Mouse (Mus musculus) adrenal gland, adult 2 months (tissue): Measurements from ENCODE around the gene Pik3cb. TPM values are rescaled to one million over a fixed set of nuclear protein-coding genes. Genes with fewer than 3 reads are reported as not detected.

Experiments used
- DNase-seq: peaks from one replicate; pipeline ENCODE4 v3.0.0; 2021
- polyA plus RNA-seq: library from polyadenylated mRNA; depleted of rRNA; stranded (reverse); fragments of >200 nt; gene quantifications from 2 replicates; pipeline ENCODE4 v1.2.3, GENCODE M21; 2012
- total RNA-seq, 2 experiments: library from RNA; stranded (reverse); gene quantifications; 2 replicates each; pipeline ENCODE4 v1.2.3; 2021

Gene Pik3cb
- total and polyA plus RNA-seq, 3 experiments: 1.4 to 20.7 (median 15.6) TPM

- peak; percentile 71 for DNase-seq
Observed at GRCm38 (mm10) chr9:99146855-99147735, 6.7 kb upstream of the Pik3cb start.

GRCm38 (mm10) chr9:99145756-99146155 lies 5.3 kb upstream of the Pik3cb start:
- DNase-seq: peak; percentile 58

GRCm38 (mm10) chr9:99144416-99144989 lies 4.1 kb upstream of the Pik3cb start:
- DNase-seq: peak; percentile 45

- no peak for DNase-seq
Observed at GRCm38 (mm10) chr9:99141618-99142017, 1.2 kb upstream of the Pik3cb start.

- DNase-seq: no peak
Observed at GRCm38 (mm10) chr9:99141171-99141570, 750 bp upstream of the Pik3cb start.

- DNase-seq: peak; percentile 70
Observed at GRCm38 (mm10) chr9:99139194-99140023, 1.0 kb downstream of the Pik3cb start.

GRCm38 (mm10) chr9:99137301-99137700 lies 3.1 kb downstream of the Pik3cb start:
- no peak for DNase-seq

GRCm38 (mm10) chr9:99131951-99132470 lies 8.4 kb downstream of the Pik3cb start:
- DNase-seq: no peak

- no peak for DNase-seq
Observed at GRCm38 (mm10) chr9:99131119-99131518, 9.3 kb downstream of the Pik3cb start.

GRCm38 (mm10) chr9:99127578-99127977 lies 12.8 kb downstream of the Pik3cb start:
- no peak for DNase-seq

GRCm38 (mm10) chr9:99122749-99123148 lies 17.7 kb downstream of the Pik3cb start:
- DNase-seq: no peak

GRCm38 (mm10) chr9:99112409-99112808 lies 28.0 kb downstream of the Pik3cb start:
- no peak for DNase-seq

GRCm38 (mm10) chr9:99111085-99111484 lies 29.3 kb downstream of the Pik3cb start:
- DNase-seq: no peak

GRCm38 (mm10) chr9:99110213-99110612 lies 30.2 kb downstream of the Pik3cb start:
- no peak for DNase-seq

- DNase-seq: no peak
Observed at GRCm38 (mm10) chr9:99109585-99109984, 30.8 kb downstream of the Pik3cb start.

- no peak for DNase-seq
Observed at GRCm38 (mm10) chr9:99104449-99104848, 36.0 kb downstream of the Pik3cb start.

- no peak for DNase-seq
Observed at GRCm38 (mm10) chr9:99103865-99104264, 36.6 kb downstream of the Pik3cb start.

- no peak for DNase-seq
Observed at GRCm38 (mm10) chr9:99098482-99099129, 41.8 kb downstream of the Pik3cb start.

- DNase-seq: no peak
Observed at GRCm38 (mm10) chr9:99097668-99098067, 42.8 kb downstream of the Pik3cb start.

- DNase-seq: no peak
Observed at GRCm38 (mm10) chr9:99095192-99095591, 45.2 kb downstream of the Pik3cb start.

GRCm38 (mm10) chr9:99090546-99090945 lies 49.9 kb downstream of the Pik3cb start:
- peak; percentile 76 for DNase-seq

- no peak for DNase-seq
Observed at GRCm38 (mm10) chr9:99089904-99090303, 50.5 kb downstream of the Pik3cb start.
